Mouse (Mus musculus) cerebellum, adult 2 months (tissue): ENCODE data around the gene Pcolce. TPM values are rescaled to one million over a fixed set of nuclear protein-coding genes. Genes with fewer than 3 reads are reported as not detected.

Experiments
- DNase-seq, 2 experiments: peaks; one replicate each; pipeline ENCODE4 v3.0.0; 2021
- H3K27ac ChIP-seq: fragments of 200-500 bp; 2 replicates; pipeline ENCODE4 v1.5.1; 2012; ENCODE audit warnings: low read length, control low read depth, inconsistent platforms; ENCODE audit not compliant: insufficient read depth
- H3K27me3 ChIP-seq: fragments of 200-500 bp; 2 replicates; pipeline ENCODE4 v1.6.1; 2012; ENCODE audit warnings: inconsistent platforms, mild to moderate bottlenecking, low read length, moderate library complexity; ENCODE audit not compliant: control insufficient read depth, insufficient read depth
- H3K4me1 ChIP-seq: fragments of 200-500 bp; 2 replicates; pipeline ENCODE4 v1.6.1; 2011; ENCODE audit warnings: low read length; ENCODE audit not compliant: control insufficient read depth, insufficient read depth
- H3K4me3 ChIP-seq: fragments of 200-500 bp; replicated peaks from 2 replicates; pipeline ENCODE3; 2011; ENCODE audit warnings: mild to moderate bottlenecking, low read depth, low read length, control low read depth; ENCODE audit not compliant: insufficient read depth
- CTCF ChIP-seq: fragments of 200-500 bp; IDR thresholded peaks from 2 replicates; pipeline ENCODE4 v1.5.1; 2011; ENCODE audit warnings: low read depth, mild to moderate bottlenecking, control low read depth, low read length, moderate library complexity, borderline replicate concordance; ENCODE audit not compliant: insufficient read depth
- POLR2A ChIP-seq: fragments of 200-500 bp; IDR thresholded peaks from 2 replicates; pipeline ENCODE4 v1.6.1; 2011; ENCODE audit warnings: low read length, control low read depth, borderline replicate concordance; ENCODE audit not compliant: insufficient read depth
- WGBS: fragments of 180-500 bp; shearing (Covaris S2); methylation state at CpG from one replicate; pipeline ENCODE4 v1.1.7; 2018; 5-methylcytosine and 5-hydroxymethylcytosine counted together
- polyA plus RNA-seq: library from polyadenylated mRNA; depleted of rRNA; stranded (reverse); fragments of >200 nt; gene quantifications from 2 replicates; pipeline ENCODE4 v1.2.3, GENCODE M21; 2012

Gene Pcolce
- polyA plus RNA-seq, 1 experiment: 11.3 TPM

GRCm38 (mm10) chr5:137598100-137598826 is 15.3 kb downstream of the Pcolce start:
- 78% methylated on average over 2 of the region's 2 CpGs for WGBS
- no peak overlapping the region for H3K27ac ChIP-seq
- H3K4me3 ChIP-seq: no peak overlapping the region
- H3K4me1 ChIP-seq: peaks cover 9% of the 10 kb centered on the region
- no peaks in the 10 kb centered on the region for H3K27me3 ChIP-seq
- no peak for TF ChIP-seq POLR2A
- no peak for TF ChIP-seq CTCF
- DNase-seq: no peak

GRCm38 (mm10) chr5:137597625-137598024 is 16.0 kb downstream of the Pcolce start:
- no peak overlapping the region for H3K4me3 ChIP-seq
- TF ChIP-seq CTCF (no peak), POLR2A (no peak)
- no peak for DNase-seq
- H3K4me1 ChIP-seq: peaks cover 9% of the 10 kb centered on the region
- WGBS: 94% methylated on average over 6 of the region's 6 CpGs
- H3K27me3 ChIP-seq: no peaks in the 10 kb centered on the region
- H3K27ac ChIP-seq: no peak overlapping the region

GRCm38 (mm10) chr5:137596601-137597261 is 16.9 kb downstream of the Pcolce start:
- no peaks in the 10 kb centered on the region for H3K27me3 ChIP-seq
- no peak for DNase-seq
- TF ChIP-seq CTCF (no peak), POLR2A (no peak)
- 51% methylated on average over 30 of the region's 30 CpGs for WGBS
- H3K4me3 ChIP-seq: no peak overlapping the region
- no peak overlapping the region for H3K27ac ChIP-seq
- H3K4me1 ChIP-seq: peaks cover 9% of the 10 kb centered on the region

- TF ChIP-seq CTCF: no peak
- TF ChIP-seq POLR2A: no peak
- WGBS: 41% methylated on average over 7 of the region's 7 CpGs
- no peak for DNase-seq
- H3K4me1 ChIP-seq: peaks cover 9% of the 10 kb centered on the region
- no peak overlapping the region for H3K4me3 ChIP-seq
- H3K27ac ChIP-seq: no peak overlapping the region
- no peaks in the 10 kb centered on the region for H3K27me3 ChIP-seq
Measured at GRCm38 (mm10) chr5:137595921-137596320, 17.7 kb downstream of the Pcolce start.

- TF ChIP-seq POLR2A (no peak), CTCF (no peak)
- H3K27ac ChIP-seq: no peak overlapping the region
- H3K27me3 ChIP-seq: no peaks in the 10 kb centered on the region
- DNase-seq: no peak
- no peak overlapping the region for H3K4me3 ChIP-seq
- 77% methylated on average over 5 of the region's 5 CpGs for WGBS
- H3K4me1 ChIP-seq: no peaks in the 10 kb centered on the region
Measured at GRCm38 (mm10) chr5:137590507-137590906, 23.1 kb downstream of the Pcolce start.

- H3K27me3 ChIP-seq: no peaks in the 10 kb centered on the region
- peak; percentile 73 to 79 for DNase-seq
- TF ChIP-seq POLR2A (no peak), CTCF (peak; percentile 71)
- 24% methylated on average over 8 of the region's 8 CpGs for WGBS
- no peaks in the 10 kb centered on the region; the same call in 1 of the 2 replicates for H3K4me1 ChIP-seq
- H3K27ac ChIP-seq: no peak overlapping the region
- no peak overlapping the region for H3K4me3 ChIP-seq
Measured at GRCm38 (mm10) chr5:137584976-137585375, 28.6 kb downstream of the Pcolce start.

- Histone ChIP-seq H3K4me1 (no peaks in the 10 kb centered on the region; the same call in 1 of the 2 replicates), H3K27me3 (no peaks in the 10 kb centered on the region), H3K27ac (no peak overlapping the region), H3K4me3 (peak overlapping the region; percentile 42)
- 28% methylated on average over 27 of the region's 27 CpGs for WGBS
- peak; percentile 18 to 37 for DNase-seq
- TF ChIP-seq CTCF (no peak), POLR2A (no peak)
Measured at GRCm38 (mm10) chr5:137583670-137584169, 29.9 kb downstream of the Pcolce start.
